Mouse (Mus musculus) left cerebral cortex, adult 11 months (tissue): ENCODE data around the gene Nckap5l.
A peak's percentile ranks its signal among the peaks of the same experiment; 100 is the strongest.
"Not testable (repeated sequence)": the region's sequence is repeated elsewhere in the genome, so short reads cannot be mapped to it uniquely, and the experiment has no call there.

Experiments
- DNase-seq: peaks from one replicate; pipeline ENCODE4 v3.0.0; 2022; ENCODE audit warnings: low spot score

Gene Nckap5l

DNA sequence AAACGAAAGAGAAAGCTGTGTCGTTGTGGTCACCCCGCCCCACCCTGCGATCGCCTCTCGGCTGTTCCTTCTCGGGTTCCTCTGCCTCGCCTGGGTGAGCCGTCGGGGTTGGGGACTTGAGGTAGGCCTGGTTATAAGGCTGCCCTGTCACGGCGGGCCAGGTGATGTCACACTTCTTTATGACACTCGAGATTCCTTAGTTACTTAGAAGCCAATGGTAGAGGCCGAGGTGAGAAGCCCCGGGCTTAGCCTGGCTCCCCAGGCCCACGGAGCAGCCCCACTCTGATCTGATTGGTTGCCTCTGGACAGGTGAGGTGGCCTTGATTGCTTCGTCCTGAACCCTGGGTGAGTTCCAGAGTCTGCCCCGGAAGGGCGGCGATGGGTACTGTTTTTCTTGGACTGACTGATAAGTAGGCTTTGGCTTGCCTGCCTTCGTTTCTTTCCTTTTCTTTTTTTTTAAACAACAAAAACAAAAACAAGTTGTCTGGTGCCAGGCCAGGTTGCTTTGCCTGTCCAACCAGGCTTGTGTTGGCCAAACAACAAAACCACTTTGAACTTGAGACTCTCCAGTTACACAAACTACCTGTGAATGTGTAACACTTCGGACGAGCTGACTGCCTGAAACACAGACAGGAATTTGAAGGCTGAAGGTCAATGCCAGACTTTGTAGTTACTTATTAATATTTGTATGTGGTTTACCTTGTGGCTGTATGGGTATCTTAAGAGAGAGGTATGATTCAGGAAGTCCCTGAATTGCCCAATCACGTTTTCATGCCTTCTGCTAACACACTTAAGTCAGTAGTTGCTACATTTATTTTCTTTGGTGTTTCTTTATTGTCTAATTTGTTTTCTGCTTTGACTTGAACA is 63.9 kb downstream of the Nckap5l start:
- no peak for DNase-seq

DNA sequence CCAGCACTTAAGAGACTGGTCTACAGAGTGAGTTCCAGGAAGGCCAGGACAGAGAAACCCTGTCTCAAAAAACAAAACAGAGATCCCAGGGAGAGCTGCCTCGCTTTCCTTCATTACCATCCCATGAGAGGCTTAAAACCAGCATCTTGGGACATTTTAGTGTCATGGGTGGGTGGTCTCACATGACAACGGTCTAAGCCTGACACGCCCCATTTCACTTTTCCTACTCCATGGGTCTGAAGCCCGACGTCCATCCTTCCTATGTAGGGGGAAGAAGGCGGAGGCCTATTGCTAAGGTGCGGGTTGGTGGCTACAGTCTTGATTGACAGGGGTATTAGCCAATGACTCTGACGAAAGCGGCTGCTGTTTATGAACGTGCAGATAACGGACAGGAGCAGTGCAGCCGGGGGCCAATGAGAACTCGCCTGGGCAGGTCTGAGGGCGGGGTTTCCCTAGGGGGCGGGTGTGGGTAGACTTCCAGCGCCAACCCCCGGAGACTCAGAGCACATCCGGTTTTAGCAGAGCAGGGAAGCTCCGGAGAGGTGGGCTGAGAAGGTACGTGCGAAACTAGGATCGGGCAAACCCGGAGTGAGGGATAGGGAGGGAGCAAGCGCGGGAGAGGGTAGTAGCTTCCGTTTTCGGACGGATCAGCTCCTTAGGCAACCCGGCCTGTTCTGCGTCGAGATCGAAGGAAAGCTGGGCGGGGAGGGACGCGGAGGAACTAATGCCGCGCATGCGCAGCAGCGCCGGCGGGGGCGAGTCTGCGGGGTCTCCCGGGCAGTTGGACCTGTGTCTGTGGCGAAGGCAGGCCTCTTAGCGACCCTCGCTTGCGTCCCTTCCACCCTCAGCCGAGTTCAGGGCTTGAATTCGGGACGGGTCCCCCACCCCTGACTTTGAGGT is 64.8 kb downstream of the Nckap5l start, which contains the start of gene Tmbim6:
Tmbim6 (plus strand) TSS at position 397 of the 900 bp plus-strand sequence.
- DNase-seq = peak; percentile 100

DNA sequence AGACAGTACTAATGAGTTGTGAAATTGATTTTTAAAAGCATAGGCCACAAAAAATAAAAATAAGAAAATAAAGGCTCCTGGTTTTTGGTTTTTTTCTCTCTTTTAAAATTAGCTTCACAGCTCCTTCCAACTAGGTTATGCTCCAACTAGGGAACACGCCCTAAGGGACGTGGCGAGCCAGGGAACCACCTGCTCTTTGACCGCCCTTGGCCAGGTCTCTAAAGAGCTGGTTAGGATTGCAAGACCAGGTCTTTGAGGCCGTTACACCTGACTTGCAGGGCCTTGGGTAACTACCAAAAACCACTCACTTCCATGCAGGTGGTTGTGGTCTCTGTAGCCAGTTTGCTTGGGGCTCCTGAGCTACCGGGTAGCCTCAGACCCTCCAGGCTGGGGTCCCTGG is 65.6 kb downstream of the Nckap5l start:
- no peak for DNase-seq

DNA sequence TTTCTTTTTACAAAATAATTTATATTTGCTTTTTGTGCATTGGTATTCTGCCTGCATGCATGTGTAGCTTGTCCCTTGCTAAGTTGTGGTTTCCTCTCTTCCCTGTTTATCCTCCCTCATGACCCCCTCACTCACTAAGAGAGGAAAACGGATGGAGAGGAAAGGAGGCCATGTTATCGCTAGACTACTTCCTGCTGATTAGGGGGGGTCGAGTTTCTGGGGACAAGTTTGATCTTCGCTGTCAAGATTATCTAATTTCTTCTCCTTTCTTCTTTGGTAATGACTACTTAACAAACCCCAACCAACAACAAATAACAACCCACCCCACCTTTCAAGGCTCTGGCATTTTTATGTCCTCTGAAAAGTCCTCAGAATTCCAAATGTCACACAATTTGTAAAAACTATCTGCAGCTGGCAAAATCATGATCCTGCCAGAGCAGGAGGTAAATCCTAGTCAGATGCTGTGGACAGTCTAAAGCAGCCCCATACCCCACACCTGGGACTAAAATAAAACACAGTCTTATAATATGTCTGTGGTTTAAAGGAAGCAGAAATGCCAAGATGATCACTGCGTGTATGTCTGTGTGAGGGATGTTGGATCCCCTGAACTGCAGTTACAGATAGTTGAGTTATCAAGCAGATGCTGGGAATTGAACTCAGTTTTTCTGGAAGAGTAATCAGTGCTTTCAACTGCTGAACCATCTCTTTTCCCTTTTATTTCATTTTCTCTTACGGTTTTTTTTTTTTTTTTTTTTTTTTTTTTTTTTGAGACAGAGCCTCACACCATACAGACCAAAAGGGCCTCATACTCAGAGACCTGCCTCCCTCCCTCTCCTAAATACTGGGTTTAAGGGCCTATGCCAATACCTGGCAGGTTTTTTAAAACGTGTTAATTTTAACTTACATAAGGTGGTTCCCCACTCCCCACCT is 66.8 kb downstream of the Nckap5l start:
- DNase-seq = no peak

DNA sequence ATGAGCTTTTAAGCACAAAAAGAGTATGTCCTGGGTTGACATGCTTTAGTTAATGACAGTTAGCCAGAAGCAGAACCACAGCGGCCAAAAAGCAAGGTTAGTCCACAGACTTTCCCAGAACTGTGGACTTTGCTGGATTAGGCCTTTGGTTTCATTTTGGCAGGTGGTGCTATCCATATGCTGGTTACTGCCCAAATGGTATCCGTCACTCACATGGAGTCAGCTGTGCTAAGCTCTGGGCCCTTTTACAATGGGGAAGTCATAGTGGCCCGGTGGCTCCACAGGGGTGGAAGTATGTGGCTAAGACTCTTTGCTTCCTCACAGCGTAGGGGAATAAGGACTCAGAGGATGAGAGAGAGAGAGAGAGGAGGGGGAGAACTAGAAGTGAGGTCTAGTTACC is 69.6 kb downstream of the Nckap5l start:
- no peak for DNase-seq

DNA sequence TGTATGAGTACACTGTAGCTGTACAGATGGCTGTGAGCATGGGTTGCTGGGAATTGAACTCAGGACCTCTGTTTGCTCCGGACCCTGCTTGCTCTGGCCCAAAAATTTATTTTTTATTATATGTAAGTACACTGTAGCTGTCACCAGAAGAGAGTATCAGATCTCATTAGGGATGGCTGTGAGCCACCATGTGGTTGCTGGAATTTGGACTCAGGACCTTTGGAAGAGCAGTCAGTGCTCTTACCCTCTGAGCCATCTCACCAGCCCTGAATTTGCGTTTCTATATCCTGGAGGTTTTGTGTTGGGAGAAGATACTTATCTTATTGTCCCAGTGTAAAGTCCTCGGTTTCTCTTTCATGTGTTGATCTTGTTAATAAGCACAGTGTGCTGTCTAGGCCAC is 70.8 kb downstream of the Nckap5l start:
- DNase-seq = no peak

DNA sequence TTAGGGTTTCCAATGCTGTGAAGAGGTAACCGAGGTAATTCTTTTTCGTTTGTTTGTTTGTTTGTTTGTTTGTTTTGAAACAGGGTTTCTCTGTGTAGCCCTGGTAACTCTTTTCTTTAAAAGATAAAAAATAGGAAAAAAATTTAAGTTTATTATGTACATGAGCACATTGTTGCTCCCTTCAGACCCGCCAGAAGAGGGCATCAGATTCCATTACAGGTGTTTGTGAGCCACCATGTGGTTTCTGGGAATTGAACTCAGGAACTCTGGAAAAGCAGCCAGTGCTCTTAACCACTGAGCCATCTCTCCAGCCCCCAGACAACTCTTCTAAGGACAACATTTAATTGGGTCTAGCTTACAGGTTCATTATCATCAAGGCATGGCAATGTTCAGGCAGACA is 71.4 kb downstream of the Nckap5l start:
- DNase-seq = not testable (repeated sequence)

DNA sequence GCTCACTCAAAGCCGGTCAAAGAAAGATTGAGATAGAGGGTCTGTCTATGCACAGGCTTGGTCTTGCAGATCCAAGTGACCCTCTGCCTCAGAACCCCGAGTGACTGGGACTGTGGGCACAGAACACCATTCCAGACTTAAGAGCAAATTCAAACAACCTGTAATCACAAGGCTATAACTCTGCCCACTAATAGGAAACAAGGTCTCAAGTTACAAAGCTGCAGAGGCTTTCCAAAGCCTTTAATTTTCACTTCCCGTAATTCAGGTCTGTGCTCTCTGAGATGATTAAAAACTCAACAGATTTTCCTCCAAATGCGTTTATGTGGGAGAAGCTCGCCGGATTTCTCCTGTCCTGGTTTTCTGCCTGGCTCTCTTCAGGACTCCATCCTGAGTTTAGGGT is 73.5 kb downstream of the Nckap5l start:
- DNase-seq = no peak

DNA sequence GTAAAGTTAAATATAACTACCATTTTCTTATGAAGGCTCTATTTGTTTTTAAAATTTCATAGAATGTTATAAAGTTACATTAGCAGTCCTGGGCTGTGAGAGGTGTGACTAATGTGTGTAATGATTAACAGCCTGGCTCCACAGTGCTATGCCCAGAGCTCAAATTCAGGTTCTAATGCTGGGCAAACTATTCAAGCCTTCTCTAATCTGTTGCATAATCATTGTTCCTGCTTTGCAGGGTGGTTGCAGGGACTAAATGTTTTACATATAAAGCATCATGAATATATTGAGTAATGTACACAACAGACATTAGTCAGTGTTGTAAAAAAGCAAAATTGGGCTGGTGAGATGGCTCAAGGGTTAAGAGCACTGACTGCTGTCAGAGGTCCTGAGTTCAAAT is 74.7 kb downstream of the Nckap5l start:
- no peak for DNase-seq

DNA sequence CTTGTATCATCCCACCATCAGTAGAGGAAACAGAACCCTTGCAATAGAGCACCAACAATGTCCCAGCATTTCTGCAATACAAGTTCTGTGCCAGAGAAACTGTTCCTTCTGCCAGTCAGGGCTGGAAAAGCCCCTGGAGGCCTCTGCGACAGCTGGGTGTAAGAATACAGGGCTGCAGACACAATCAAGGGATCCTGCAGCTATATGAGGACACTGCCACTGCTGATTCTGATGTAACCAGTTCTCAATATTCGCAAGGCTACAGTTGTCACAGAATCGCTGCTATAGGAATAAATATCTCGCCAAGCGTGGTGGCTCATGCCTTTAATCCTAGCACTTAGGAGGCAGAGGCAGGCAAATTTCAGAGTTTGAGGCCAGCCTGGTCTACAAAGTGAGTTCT is 81.3 kb downstream of the Nckap5l start:
- no peak for DNase-seq

DNA sequence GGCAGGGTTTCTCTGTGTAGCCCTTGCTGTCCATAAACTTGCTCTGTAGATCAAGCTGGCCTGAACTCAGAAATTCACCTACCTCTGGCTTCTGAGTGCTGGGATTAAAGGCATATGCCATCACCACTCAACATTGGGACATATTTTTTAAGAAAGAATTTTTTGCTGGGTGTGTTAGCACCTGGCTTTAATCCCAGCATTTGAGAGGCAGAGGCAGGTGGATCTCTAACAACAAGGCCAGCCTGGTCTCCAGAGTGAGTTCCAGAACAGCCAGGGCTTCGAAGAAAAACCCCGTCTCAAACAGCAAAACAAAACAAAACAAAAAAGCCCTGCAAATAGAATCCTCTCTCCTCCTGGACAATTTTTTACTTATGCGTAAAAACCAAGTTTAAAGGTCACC is 82.0 kb downstream of the Nckap5l start:
- no peak for DNase-seq

DNA sequence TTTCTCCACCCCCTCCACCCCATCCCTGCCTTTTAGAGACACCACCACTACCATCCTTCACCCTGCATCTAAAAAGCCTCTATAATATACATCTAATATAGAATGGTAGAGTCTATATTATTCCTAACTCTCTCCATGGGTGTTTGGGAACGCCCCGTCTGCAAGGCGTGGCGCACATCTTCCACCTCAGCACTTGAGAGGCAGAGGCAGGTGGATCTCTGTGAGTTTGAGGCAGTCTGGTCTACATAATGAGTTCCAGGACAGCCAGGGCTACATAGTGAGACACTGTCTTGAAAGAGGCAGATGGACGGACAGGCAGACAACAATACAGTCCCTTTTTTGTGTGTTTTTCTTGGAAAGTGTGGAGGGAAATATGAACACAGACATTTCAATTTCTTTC is 82.5 kb downstream of the Nckap5l start:
- DNase-seq = no peak

DNA sequence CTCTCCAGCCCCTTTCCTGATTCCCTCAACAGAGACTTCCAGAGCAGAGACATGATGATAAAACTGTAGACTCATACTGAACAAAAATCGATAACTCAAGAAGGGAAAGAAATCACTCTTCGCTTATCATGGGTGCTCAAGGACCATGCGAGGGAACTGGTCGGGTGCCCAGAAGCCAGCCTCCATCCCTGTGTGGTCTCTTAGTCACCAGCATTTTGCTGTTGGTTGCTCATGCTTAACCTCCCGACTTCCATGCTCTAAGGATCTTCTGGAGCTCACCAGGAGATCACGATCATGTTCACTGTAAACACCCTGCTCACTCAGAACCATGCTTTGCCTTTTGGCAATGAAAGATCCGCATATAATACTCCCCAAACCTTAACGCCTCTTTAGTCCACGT is 84.8 kb downstream of the Nckap5l start:
- DNase-seq = no peak
